In the genomic region with DNA sequence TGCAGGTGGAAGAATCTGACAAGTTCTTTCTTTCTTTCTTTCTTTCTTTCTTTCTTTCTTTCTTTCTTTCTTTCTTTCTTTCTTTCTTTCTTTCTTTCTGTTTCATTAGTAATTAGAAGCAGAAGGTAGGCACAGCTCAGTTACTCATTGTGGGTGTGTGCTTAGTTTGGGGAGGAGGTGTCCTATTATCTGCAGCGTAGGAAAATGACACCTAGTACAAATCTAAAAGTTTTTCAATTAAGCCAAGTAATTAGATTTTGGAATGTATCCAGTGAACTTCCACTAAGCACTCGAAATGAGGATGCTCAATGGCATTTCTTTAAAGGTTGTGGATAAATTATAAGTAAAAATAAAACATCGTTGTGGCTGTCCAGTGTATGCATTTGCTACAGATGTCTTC, we compare ENCODE assay signal across 30 mouse cellular contexts.
"Had no signal": no experiment of that assay in that cellular context is flagged by ENCODE, and none has a peak within 500 bp of the region (broad histone marks: within the 10 kb centered on the region; RNA-seq: fewer than 3 reads in every experiment).

No protein-coding gene starts in this region.

- H3K4me3 ChIP-seq: gastrocnemius, adult 2 months; heart, embryonic 10.5 days; heart, embryonic 12.5 days; hindbrain, embryonic 10.5 days; hindbrain, embryonic 12.5 days; intestine, embryonic 15.5 days; kidney, embryonic 15.5 days; limb, embryonic 10.5 days; limb, embryonic 12.5 days; liver, embryonic 13.5 days; liver, embryonic 15.5 days had no signal

- H3K36me3 ChIP-seq: heart, embryonic 10.5 days; heart, embryonic 12.5 days; hindbrain, embryonic 10.5 days; hindbrain, embryonic 12.5 days; intestine, embryonic 15.5 days; kidney, embryonic 15.5 days; limb, embryonic 10.5 days; limb, embryonic 12.5 days; liver, embryonic 13.5 days; liver, embryonic 15.5 days had no signal

- H3K4me1 ChIP-seq: heart, embryonic 10.5 days; heart, embryonic 12.5 days; hindbrain, embryonic 10.5 days; hindbrain, embryonic 12.5 days; intestine, embryonic 15.5 days; kidney, embryonic 15.5 days; limb, embryonic 10.5 days; limb, embryonic 12.5 days; liver, embryonic 13.5 days; liver, embryonic 15.5 days had no signal

- H3K4me2 ChIP-seq: heart, embryonic 12.5 days; hindbrain, embryonic 12.5 days; hindbrain, embryonic 14.5 days; intestine, embryonic 15.5 days; kidney, embryonic 15.5 days; limb, embryonic 12.5 days; liver, embryonic 11.5 days; liver, embryonic 13.5 days; liver, embryonic 15.5 days had no signal

- H3K9me3 ChIP-seq: heart, embryonic 10.5 days; hindbrain, embryonic 10.5 days; hindbrain, embryonic 12.5 days; intestine, embryonic 15.5 days; kidney, embryonic 15.5 days; limb, embryonic 10.5 days; limb, embryonic 12.5 days; liver, embryonic 13.5 days; liver, embryonic 15.5 days had no signal

- ATAC-seq: hindbrain, embryonic 16.5 days; inflammation-experienced regulatory T-cells, adult 6 months; intestine, embryonic 15.5 days; intestine, postnatal 0 days; liver, postnatal 0 days had no signal

- H3K9ac ChIP-seq: heart, embryonic 12.5 days; hindbrain, embryonic 12.5 days; hindbrain, embryonic 14.5 days; intestine, embryonic 15.5 days; kidney, embryonic 15.5 days; limb, embryonic 12.5 days; liver, embryonic 13.5 days; liver, embryonic 15.5 days; liver, postnatal 0 days had no signal

- H3K27me3 ChIP-seq: heart, embryonic 12.5 days; hindbrain, embryonic 12.5 days; intestine, embryonic 15.5 days; kidney, embryonic 15.5 days; limb, embryonic 12.5 days; liver, embryonic 13.5 days; liver, embryonic 15.5 days had no signal

- H3K27ac ChIP-seq: gastrocnemius, adult 2 months; heart, embryonic 10.5 days; hindbrain, embryonic 10.5 days; hindbrain, embryonic 12.5 days; hindbrain, embryonic 14.5 days; intestine, embryonic 15.5 days; kidney, embryonic 15.5 days; kidney, postnatal 0 days; limb, embryonic 10.5 days; limb, embryonic 12.5 days; liver, embryonic 13.5 days; liver, embryonic 15.5 days had no signal

- DNase-seq: gastrocnemius, adult 2 months; gastrocnemius, postnatal 10 days; gastrocnemius, postnatal 25 days; heart, adult 18-20 months; heart, postnatal 10 days; heart, postnatal 4 days; kidney, adult 18-20 months; kidney, adult 9 months; kidney, postnatal 14 days; kidney, postnatal 36 days; layer of hippocampus, adult 9-11 months; layer of hippocampus, postnatal 36 days; liver; liver, embryonic 13.5 days; liver, postnatal 0 days had no signal
